Mouse (Mus musculus): Measurements from ENCODE around the gene Rasa3. TPM values are rescaled to one million over a fixed set of nuclear protein-coding genes. Genes with fewer than 3 reads are reported as not detected.

Gene Rasa3
- polyA plus RNA-seq, 1 experiment, result 10.8 TPM

DNA sequence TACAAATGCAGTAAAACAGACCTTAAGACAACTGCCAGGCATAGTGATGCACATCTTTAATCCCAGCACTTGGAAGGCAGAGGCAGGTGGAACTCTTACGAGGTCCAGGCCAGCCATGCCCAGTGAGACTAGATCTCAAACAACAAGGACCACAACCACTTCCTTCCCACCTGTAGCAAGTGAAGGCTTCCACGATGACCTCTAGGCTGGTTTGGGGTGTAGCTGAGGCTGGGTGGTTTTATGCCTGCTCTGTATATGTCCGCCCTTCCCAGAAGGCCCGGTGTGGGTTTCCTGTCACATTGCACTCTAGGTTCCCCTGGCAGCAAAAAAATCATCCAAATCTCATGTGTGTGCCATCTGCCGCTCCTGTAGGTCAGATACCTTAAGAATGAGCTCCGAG is 26.4 kb upstream of the Rasa3 start:
- 90% methylated on average over 6 of the region's 6 CpGs for WGBS

GRCm38 (mm10) chr8:13702755-13703154 is 25.4 kb upstream of the Rasa3 start:
- no peaks in the 10 kb centered on the region for H3K36me3 ChIP-seq (ENCODE audit: control insufficient read depth, insufficient read depth, low read length)
- TF ChIP-seq POLR2A (IDR thresholded peaks at IDR 0.05; ENCODE audit: low read depth, low read length), result no peak
- no peak for TF ChIP-seq CTCF (conservative IDR thresholded peaks at IDR 0.05; ENCODE audit: insufficient read depth, insufficient read length, low read depth, low read length)
- no peak overlapping the region for H3K27ac ChIP-seq (ENCODE audit: insufficient read depth, low read depth, low read length)
- 69% methylated on average over 4 of the region's 4 CpGs for WGBS
- DNase-seq, result no peak
- no peaks in the 10 kb centered on the region for H3K27me3 ChIP-seq (replicated peaks; ENCODE audit: control insufficient read depth, insufficient read depth, low read length)
- H3K4me3 ChIP-seq (ENCODE audit: insufficient read depth, low read depth, low read length), result no peak overlapping the region
- H3K4me1 ChIP-seq (ENCODE audit: control insufficient read depth, insufficient read depth, low read length), result no peaks in the 10 kb centered on the region

More for the DNA sequence above, 26.4 kb upstream of the Rasa3 start:
- H3K4me3 ChIP-seq (ENCODE audit: insufficient read depth, low read depth, low read length), result no peak overlapping the region
- no peaks in the 10 kb centered on the region for H3K27me3 ChIP-seq (replicated peaks; ENCODE audit: control insufficient read depth, insufficient read depth, low read length)
- H3K36me3 ChIP-seq (ENCODE audit: control insufficient read depth, insufficient read depth, low read length), result no peaks in the 10 kb centered on the region
- no peaks in the 10 kb centered on the region for H3K4me1 ChIP-seq (ENCODE audit: control insufficient read depth, insufficient read depth, low read length)
- TF ChIP-seq CTCF (conservative IDR thresholded peaks at IDR 0.05; ENCODE audit: insufficient read depth, insufficient read length, low read depth, low read length) (no peak), POLR2A (IDR thresholded peaks at IDR 0.05; ENCODE audit: low read depth, low read length) (no peak)
- no peak for DNase-seq
- no peak overlapping the region for H3K27ac ChIP-seq (ENCODE audit: insufficient read depth, low read depth, low read length)

DNA sequence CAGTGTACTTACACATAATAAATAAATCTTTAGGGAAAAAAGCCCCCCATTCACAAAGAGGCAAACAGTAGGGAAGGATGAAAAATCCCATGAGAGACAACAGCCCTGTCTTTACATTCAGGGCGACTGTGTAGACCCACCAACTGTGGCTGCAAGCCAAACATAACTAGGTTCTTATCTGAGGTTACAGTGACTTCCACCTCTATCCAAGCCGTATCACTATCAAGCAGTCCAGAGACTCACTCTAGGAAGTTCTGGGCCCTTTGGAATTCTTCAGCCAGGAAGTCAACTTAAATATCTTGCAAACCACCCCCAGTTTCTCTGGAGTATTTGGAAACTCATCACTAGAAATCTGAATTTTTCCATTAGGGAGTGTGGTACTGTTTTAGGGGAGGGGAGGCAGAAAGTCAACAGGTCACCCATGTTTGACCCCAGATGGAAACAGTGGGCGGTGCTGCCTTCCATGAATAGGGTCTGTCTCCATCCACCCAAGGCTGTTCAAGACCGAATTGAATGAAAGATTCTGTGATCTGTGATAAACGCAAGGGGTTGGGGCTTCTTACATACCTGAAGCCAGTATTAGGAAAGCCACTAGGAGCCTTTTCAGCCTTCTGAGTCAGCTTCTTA is 22.0 kb upstream of the Rasa3 start:
- no peaks in the 10 kb centered on the region for H3K27me3 ChIP-seq (replicated peaks; ENCODE audit: control insufficient read depth, insufficient read depth, low read length)
- H3K4me1 ChIP-seq (ENCODE audit: control insufficient read depth, insufficient read depth, low read length), result no peaks in the 10 kb centered on the region
- no peak overlapping the region for H3K27ac ChIP-seq (ENCODE audit: insufficient read depth, low read depth, low read length)
- TF ChIP-seq CTCF (conservative IDR thresholded peaks at IDR 0.05; ENCODE audit: insufficient read depth, insufficient read length, low read depth, low read length), result no peak
- TF ChIP-seq POLR2A (IDR thresholded peaks at IDR 0.05; ENCODE audit: low read depth, low read length), result no peak
- 76% methylated on average over 5 of the region's 5 CpGs for WGBS
- no peak overlapping the region for H3K4me3 ChIP-seq (ENCODE audit: insufficient read depth, low read depth, low read length)
- no peaks in the 10 kb centered on the region for H3K36me3 ChIP-seq (ENCODE audit: control insufficient read depth, insufficient read depth, low read length)
- no peak for DNase-seq

GRCm38 (mm10) chr8:13698281-13698680 is 20.9 kb upstream of the Rasa3 start:
- 72% methylated on average over 3 of the region's 3 CpGs for WGBS
- no peaks in the 10 kb centered on the region for H3K4me1 ChIP-seq (ENCODE audit: control insufficient read depth, insufficient read depth, low read length)
- no peak for DNase-seq

DNA sequence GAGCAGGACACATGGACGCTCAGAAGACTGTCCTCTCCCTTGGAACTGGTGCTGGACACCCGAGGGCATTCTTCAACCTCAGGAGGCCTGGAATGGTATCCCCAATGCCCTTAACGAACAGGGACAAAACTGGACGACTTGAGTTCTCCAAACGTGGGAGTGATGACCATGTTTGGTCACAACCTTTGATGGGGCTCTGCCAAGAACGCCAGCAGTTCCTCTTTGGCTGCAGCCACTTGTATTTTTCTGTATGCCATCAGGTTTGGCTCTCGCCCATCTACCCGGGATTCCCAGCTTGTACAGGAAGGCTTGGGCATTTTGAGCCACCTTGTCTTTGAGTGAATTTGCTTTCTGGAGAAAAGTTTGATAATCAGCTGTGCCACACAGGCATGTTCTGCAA is 20.3 kb upstream of the Rasa3 start:
- TF ChIP-seq CTCF (conservative IDR thresholded peaks at IDR 0.05; ENCODE audit: insufficient read depth, insufficient read length, low read depth, low read length), result no peak
- TF ChIP-seq POLR2A (IDR thresholded peaks at IDR 0.05; ENCODE audit: low read depth, low read length), result no peak
- no peak overlapping the region for H3K4me3 ChIP-seq (ENCODE audit: insufficient read depth, low read depth, low read length)
- 67% methylated on average over 8 of the region's 8 CpGs for WGBS

More at GRCm38 (mm10) chr8:13698281-13698680, 20.9 kb upstream of the Rasa3 start:
- TF ChIP-seq CTCF (conservative IDR thresholded peaks at IDR 0.05; ENCODE audit: insufficient read depth, insufficient read length, low read depth, low read length), result no peak
- no peak for TF ChIP-seq POLR2A (IDR thresholded peaks at IDR 0.05; ENCODE audit: low read depth, low read length)
- no peak overlapping the region for H3K4me3 ChIP-seq (ENCODE audit: insufficient read depth, low read depth, low read length)
- H3K27me3 ChIP-seq (replicated peaks; ENCODE audit: control insufficient read depth, insufficient read depth, low read length), result no peaks in the 10 kb centered on the region
- H3K36me3 ChIP-seq (ENCODE audit: control insufficient read depth, insufficient read depth, low read length), result no peaks in the 10 kb centered on the region
- no peak overlapping the region for H3K27ac ChIP-seq (ENCODE audit: insufficient read depth, low read depth, low read length)

DNA sequence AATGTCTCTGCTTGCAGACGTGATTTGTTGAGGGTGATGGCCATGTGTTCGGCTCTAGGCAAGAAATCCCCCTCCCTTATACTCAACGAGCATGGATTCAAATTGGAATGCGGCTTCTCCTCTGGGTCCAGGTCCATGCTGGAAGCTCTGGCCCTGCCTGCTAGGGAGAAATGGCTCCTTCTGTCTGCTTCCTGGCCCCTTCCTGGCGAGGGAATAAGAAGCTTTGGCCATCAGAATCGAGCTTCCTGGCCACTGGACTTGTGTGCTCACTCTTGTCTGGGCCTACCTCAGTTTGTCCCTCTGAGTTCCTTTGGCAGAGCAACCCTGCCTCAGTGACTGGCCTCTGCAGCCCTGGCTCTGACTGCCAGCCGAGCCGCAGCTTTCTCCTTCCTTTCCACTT is 19.8 kb upstream of the Rasa3 start:
- H3K4me3 ChIP-seq (ENCODE audit: insufficient read depth, low read depth, low read length), result no peak overlapping the region
- no peaks in the 10 kb centered on the region for H3K4me1 ChIP-seq (ENCODE audit: control insufficient read depth, insufficient read depth, low read length)
- no peaks in the 10 kb centered on the region for H3K36me3 ChIP-seq (ENCODE audit: control insufficient read depth, insufficient read depth, low read length)
- no peaks in the 10 kb centered on the region for H3K27me3 ChIP-seq (replicated peaks; ENCODE audit: control insufficient read depth, insufficient read depth, low read length)
- no peak for TF ChIP-seq CTCF (conservative IDR thresholded peaks at IDR 0.05; ENCODE audit: insufficient read depth, insufficient read length, low read depth, low read length)
- TF ChIP-seq POLR2A (IDR thresholded peaks at IDR 0.05; ENCODE audit: low read depth, low read length), result no peak
- no peak for DNase-seq
- WGBS, result 75% methylated on average over 8 of the region's 8 CpGs
- H3K27ac ChIP-seq (ENCODE audit: insufficient read depth, low read depth, low read length), result no peak overlapping the region

More for the DNA sequence above, 20.3 kb upstream of the Rasa3 start:
- Histone ChIP-seq H3K27ac (ENCODE audit: insufficient read depth, low read depth, low read length) (no peak overlapping the region), H3K36me3 (ENCODE audit: control insufficient read depth, insufficient read depth, low read length) (no peaks in the 10 kb centered on the region), H3K4me1 (ENCODE audit: control insufficient read depth, insufficient read depth, low read length) (no peaks in the 10 kb centered on the region), H3K27me3 (replicated peaks; ENCODE audit: control insufficient read depth, insufficient read depth, low read length) (no peaks in the 10 kb centered on the region)
- DNase-seq, result no peak

GRCm38 (mm10) chr8:13696157-13696556 is 18.8 kb upstream of the Rasa3 start:
- Histone ChIP-seq H3K4me3 (ENCODE audit: insufficient read depth, low read depth, low read length) (no peak overlapping the region), H3K36me3 (ENCODE audit: control insufficient read depth, insufficient read depth, low read length) (no peaks in the 10 kb centered on the region), H3K27me3 (replicated peaks; ENCODE audit: control insufficient read depth, insufficient read depth, low read length) (no peaks in the 10 kb centered on the region), H3K27ac (ENCODE audit: insufficient read depth, low read depth, low read length) (no peak overlapping the region), H3K4me1 (ENCODE audit: control insufficient read depth, insufficient read depth, low read length) (no peaks in the 10 kb centered on the region)
- TF ChIP-seq POLR2A (IDR thresholded peaks at IDR 0.05; ENCODE audit: low read depth, low read length) (no peak), CTCF (conservative IDR thresholded peaks at IDR 0.05; ENCODE audit: insufficient read depth, insufficient read length, low read depth, low read length) (no peak)
- DNase-seq, result no peak
- WGBS, result 87% methylated on average over 4 of the region's 4 CpGs

All from kidney, adult 2 months (tissue).